Mouse (Mus musculus) hindbrain, embryonic 14.5 days (tissue): Measurements from ENCODE around the gene Rgl1. TPM values are rescaled to one million over a fixed set of nuclear protein-coding genes. Genes with fewer than 3 reads are reported as not detected.

Source experiments
- ATAC-seq: fragments of 200-750 bp; cut with Nextera tagmentation; 2 replicates; pipeline ENCODE4 v1.8.0; 2017; ENCODE audit warnings: moderate number of reproducible peaks, mild to moderate bottlenecking, moderate TSS enrichment, moderate library complexity; ENCODE audit not compliant: low FRiP score
- DNase-seq: peaks from one replicate; pipeline ENCODE4 v3.0.0-alpha.2; 2015; ENCODE audit warnings: low spot score
- H3K27ac ChIP-seq: fragments of 300-500 bp; sonication (generic); 2 replicates; pipeline ENCODE4 v1.5.1; 2014; ENCODE audit warnings: mild to moderate bottlenecking, moderate library complexity
- H3K27me3 ChIP-seq: fragments of 300-500 bp; sonication (generic); 2 replicates; pipeline ENCODE4 v1.6.1; 2014; ENCODE audit warnings: mild to moderate bottlenecking, low read length, mixed read lengths; ENCODE audit not compliant: control insufficient read depth, insufficient read depth
- H3K36me3 ChIP-seq: fragments of 300-500 bp; sonication (generic); replicated peaks from 2 replicates; pipeline ENCODE4 v1.6.1; 2014; ENCODE audit not compliant: control insufficient read depth, insufficient read depth
- H3K4me1 ChIP-seq: fragments of 300-500 bp; sonication (generic); replicated peaks from 2 replicates; pipeline ENCODE4 v1.6.1; 2014; ENCODE audit warnings: antibody characterized with exemption, low read length, mixed read lengths; ENCODE audit not compliant: control insufficient read depth, insufficient read depth
- H3K4me2 ChIP-seq: fragments of 300-500 bp; sonication (generic); replicated peaks from 2 replicates; pipeline ENCODE4 v1.6.1; 2014; ENCODE audit warnings: mild to moderate bottlenecking, moderate library complexity
- H3K4me3 ChIP-seq: fragments of 300-500 bp; sonication (generic); replicated peaks from 2 replicates; pipeline ENCODE4 v1.5.1; 2014; ENCODE audit warnings: mild to moderate bottlenecking, low read length
- H3K9ac ChIP-seq: fragments of 300-500 bp; sonication (generic); 2 replicates; pipeline ENCODE4 v1.6.1; 2014
- H3K9me3 ChIP-seq: fragments of 300-500 bp; sonication (generic); 2 replicates; pipeline ENCODE4 v1.6.1; 2016; ENCODE audit warnings: low read length; ENCODE audit not compliant: control insufficient read depth
- WGBS: fragments of 180-500 bp; shearing (Covaris S2); extraction: QIAGEN DNeasy Blood & Tissue Kit; methylation state at CpG from one replicate; pipeline ENCODE4 v1.1.7; 2014; 5-methylcytosine and 5-hydroxymethylcytosine counted together
- polyA plus RNA-seq: library from polyadenylated mRNA; unstranded; fragments of >200 nt; fragmentation: Nextera tagmentation; extraction: Ambion mirVana; gene quantifications from 2 replicates; pipeline ENCODE4 v1.2.1, GENCODE M21; 2014

Rgl1 gene
- polyA plus RNA-seq, 1 experiment from 2014 or later = 20.9 TPM

DNA sequence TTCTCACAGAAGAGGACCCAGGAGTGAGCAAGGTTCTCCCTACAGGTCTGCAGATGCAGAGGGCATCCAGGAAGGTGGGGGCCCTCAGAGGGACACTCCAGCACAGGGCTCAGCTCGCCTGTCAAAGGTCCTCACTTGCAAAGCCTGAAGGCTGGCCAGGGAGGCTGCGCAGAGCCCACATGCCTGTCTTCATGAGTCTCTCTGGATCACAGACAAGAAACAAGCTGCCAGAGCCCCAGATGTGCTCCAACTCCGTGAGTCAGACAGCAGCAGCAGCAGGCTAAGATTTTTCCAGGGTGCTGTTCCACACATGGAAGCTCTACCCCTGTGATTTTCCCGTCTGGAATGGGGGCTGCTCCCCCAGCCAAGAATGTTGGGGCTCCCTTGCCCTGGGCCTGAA lies 251.9 kb downstream of the Rgl1 start:
- 54% methylated on average over 4 of the region's 4 CpGs for WGBS
- Histone ChIP-seq H3K9me3 (no peaks in the 10 kb centered on the region), H3K4me2 (no peak overlapping the region), H3K4me1 (no peaks in the 10 kb centered on the region), H3K27ac (no peak overlapping the region), H3K27me3 (no peaks in the 10 kb centered on the region), H3K4me3 (no peak overlapping the region), H3K36me3 (peaks cover 10% of the 10 kb centered on the region; the same call in 1 of the 2 replicates), H3K9ac (0 out of 2 replicates have a peak overlapping the region, but pooled peaks have one; percentile 16)
- no peak for DNase-seq
- ATAC-seq = no peak

DNA sequence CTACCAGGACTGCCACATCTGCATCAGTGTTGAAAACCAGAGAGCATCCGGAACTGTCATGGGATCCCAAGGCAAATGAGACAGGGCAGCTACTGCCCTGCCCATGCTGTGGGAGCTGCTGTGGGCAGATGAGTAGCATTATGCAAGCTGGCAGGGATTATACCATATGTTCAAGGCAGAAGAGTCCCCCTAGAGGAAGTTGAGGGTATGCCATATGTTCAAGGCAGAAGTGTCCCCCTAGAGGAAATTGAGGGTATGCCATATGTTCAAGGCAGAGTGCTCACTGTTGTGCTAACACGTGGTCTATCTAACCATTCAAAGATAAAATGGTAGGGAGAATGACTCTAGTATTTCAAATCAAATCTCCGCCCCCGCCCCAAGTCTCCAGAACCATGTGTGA lies 254.9 kb downstream of the Rgl1 start:
- no peak overlapping the region for H3K4me2 ChIP-seq
- H3K36me3 ChIP-seq = no peaks in the 10 kb centered on the region
- no peaks in the 10 kb centered on the region for H3K9me3 ChIP-seq
- DNase-seq (peak; percentile 52), ATAC-seq (no peak)
- no peak overlapping the region for H3K9ac ChIP-seq
- no peak overlapping the region for H3K4me3 ChIP-seq
- H3K27ac ChIP-seq = no peak overlapping the region
- 71% methylated on average over 4 of the region's 4 CpGs for WGBS
- H3K27me3 ChIP-seq = no peaks in the 10 kb centered on the region
- no peaks in the 10 kb centered on the region for H3K4me1 ChIP-seq

- Histone ChIP-seq H3K4me3 (no peak overlapping the region), H3K27ac (no peak overlapping the region), H3K4me1 (no peaks in the 10 kb centered on the region), H3K9me3 (no peaks in the 10 kb centered on the region), H3K4me2 (no peak overlapping the region), H3K9ac (no peak overlapping the region), H3K36me3 (no peaks in the 10 kb centered on the region), H3K27me3 (no peaks in the 10 kb centered on the region)
- DNase-seq (no peak), ATAC-seq (no peak)
- 92% methylated on average over 11 of the region's 11 CpGs for WGBS
Observed at GRCm38 (mm10) chr1:152508481-152509220, 257.5 kb downstream of the Rgl1 start.

DNA sequence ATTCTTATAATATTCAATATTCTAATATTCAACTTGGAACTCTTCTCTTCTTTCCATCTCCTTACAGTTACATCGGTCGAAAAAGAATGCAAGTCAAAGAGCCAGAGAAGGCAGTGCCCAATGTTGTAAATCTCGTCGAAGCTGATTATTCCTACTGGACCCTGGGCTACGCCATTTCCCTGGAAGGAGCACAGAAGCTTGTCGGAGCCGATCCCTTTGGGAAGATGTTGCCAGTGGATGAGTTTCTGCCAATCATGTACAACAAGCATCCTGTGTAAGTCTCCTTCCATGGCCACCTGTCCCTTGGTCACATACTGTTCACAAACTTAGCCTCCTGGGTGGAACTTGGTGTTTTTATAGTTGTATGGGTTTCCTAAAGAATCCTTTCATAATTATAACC lies 259.4 kb downstream of the Rgl1 start:
- WGBS = 96% methylated on average over 7 of the region's 7 CpGs
- no peaks in the 10 kb centered on the region for H3K27me3 ChIP-seq
- H3K27ac ChIP-seq = no peak overlapping the region
- H3K4me3 ChIP-seq = no peak overlapping the region
- H3K9me3 ChIP-seq = no peaks in the 10 kb centered on the region
- H3K4me1 ChIP-seq = no peaks in the 10 kb centered on the region
- no peak for DNase-seq
- H3K9ac ChIP-seq = no peak overlapping the region
- H3K4me2 ChIP-seq = no peak overlapping the region
- no peaks in the 10 kb centered on the region for H3K36me3 ChIP-seq
- ATAC-seq = no peak

GRCm38 (mm10) chr1:152506175-152506574 lies 260.0 kb downstream of the Rgl1 start:
- DNase-seq (no peak), ATAC-seq (no peak)
- Histone ChIP-seq H3K4me1 (no peaks in the 10 kb centered on the region), H3K4me3 (no peak overlapping the region), H3K9ac (no peak overlapping the region), H3K27ac (no peak overlapping the region), H3K9me3 (no peaks in the 10 kb centered on the region), H3K36me3 (no peaks in the 10 kb centered on the region), H3K4me2 (no peak overlapping the region), H3K27me3 (no peaks in the 10 kb centered on the region)
- 95% methylated on average over 5 of the region's 5 CpGs for WGBS

DNA sequence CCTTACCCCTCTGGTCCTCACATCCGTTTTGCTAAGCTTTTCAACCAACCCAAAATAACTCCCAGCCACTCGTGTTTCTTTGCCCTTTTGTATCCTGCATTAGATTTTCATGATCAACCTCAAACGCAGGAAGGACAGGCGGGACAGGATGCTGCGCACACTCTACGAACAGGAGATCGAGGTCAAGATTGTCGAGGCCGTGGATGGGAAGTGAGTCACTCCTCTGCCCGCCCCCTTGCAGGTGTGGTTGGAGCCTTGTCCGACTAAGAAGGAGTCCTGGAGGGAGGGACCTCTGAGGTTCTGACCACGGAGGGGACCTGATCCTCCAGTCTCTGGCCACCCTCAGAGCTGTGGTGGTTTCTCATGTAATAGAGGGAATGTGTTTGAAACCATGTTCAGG lies 266.3 kb downstream of the Rgl1 start:
- no peaks in the 10 kb centered on the region for H3K36me3 ChIP-seq
- H3K27ac ChIP-seq = no peak overlapping the region
- 84% methylated on average over 12 of the region's 12 CpGs for WGBS
- H3K4me2 ChIP-seq = no peak overlapping the region
- DNase-seq (no peak), ATAC-seq (no peak)
- no peak overlapping the region for H3K9ac ChIP-seq
- H3K4me3 ChIP-seq = no peak overlapping the region
- no peaks in the 10 kb centered on the region for H3K27me3 ChIP-seq
- no peaks in the 10 kb centered on the region for H3K4me1 ChIP-seq
- no peaks in the 10 kb centered on the region for H3K9me3 ChIP-seq

- Histone ChIP-seq H3K4me3 (no peak overlapping the region), H3K4me1 (no peaks in the 10 kb centered on the region), H3K9ac (no peak overlapping the region), H3K9me3 (no peaks in the 10 kb centered on the region), H3K27me3 (no peaks in the 10 kb centered on the region), H3K27ac (no peak overlapping the region), H3K36me3 (no peaks in the 10 kb centered on the region), H3K4me2 (no peak overlapping the region)
- DNase-seq (no peak), ATAC-seq (no peak)
- whole genome bisulfite sequencing = 60% methylated on average over 11 of the region's 11 CpGs
Observed at GRCm38 (mm10) chr1:152497581-152497980, 268.6 kb downstream of the Rgl1 start.

DNA sequence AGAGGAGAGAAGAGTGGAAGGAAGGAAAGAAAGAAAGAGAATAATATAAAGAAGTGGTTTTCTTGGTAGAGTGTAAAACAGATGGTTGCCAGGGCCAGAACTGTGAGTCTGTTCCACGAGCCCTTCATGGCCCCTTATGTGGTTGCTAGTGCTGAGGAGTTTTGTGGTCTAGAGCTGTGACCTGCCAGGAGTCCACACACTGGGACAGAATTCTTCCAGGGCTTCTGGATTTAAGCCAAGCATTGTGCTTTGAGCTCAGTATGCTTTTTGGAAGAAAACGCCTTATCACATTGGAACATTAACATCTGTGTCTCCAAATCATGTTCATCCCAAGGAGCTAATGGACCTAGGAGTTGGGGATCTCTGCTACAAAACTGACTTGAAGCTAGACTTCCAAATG lies 269.3 kb downstream of the Rgl1 start:
- Histone ChIP-seq H3K4me1 (no peaks in the 10 kb centered on the region), H3K4me2 (no peak overlapping the region), H3K27ac (no peak overlapping the region), H3K9me3 (no peaks in the 10 kb centered on the region), H3K9ac (no peak overlapping the region), H3K4me3 (no peak overlapping the region), H3K36me3 (no peaks in the 10 kb centered on the region), H3K27me3 (no peaks in the 10 kb centered on the region)
- DNase-seq = no peak
- ATAC-seq = no peak
- 54% methylated on average over 2 of the region's 2 CpGs for WGBS

DNA sequence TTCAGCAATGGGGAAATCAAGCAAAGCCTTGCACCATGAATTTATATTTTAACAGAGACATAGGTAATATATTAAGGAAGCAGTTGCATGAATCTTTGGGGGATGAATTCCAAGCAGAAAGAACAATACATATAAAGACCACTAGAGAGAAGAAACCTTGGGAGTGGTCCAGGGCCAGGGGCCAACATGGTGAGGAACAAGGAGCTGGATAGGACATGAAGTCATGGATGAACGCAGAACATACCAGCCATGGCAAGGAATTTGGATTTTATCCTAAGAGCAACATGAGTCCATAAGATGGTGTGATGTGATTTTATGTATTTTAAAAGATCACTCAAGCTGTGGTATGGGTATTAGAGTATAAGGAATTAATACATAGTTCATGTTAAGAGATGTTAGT lies 273.9 kb downstream of the Rgl1 start:
- ATAC-seq (no peak), DNase-seq (no peak)
- no peaks in the 10 kb centered on the region for H3K27me3 ChIP-seq
- no peaks in the 10 kb centered on the region for H3K36me3 ChIP-seq
- H3K27ac ChIP-seq = no peak overlapping the region
- no peaks in the 10 kb centered on the region for H3K9me3 ChIP-seq
- H3K4me2 ChIP-seq = no peak overlapping the region
- no peak overlapping the region for H3K9ac ChIP-seq
- 94% methylated on average over 1 of the region's 1 CpGs for WGBS
- H3K4me1 ChIP-seq = no peaks in the 10 kb centered on the region
- H3K4me3 ChIP-seq = no peak overlapping the region

GRCm38 (mm10) chr1:152490842-152491241 lies 275.3 kb downstream of the Rgl1 start:
- no peaks in the 10 kb centered on the region for H3K4me1 ChIP-seq
- H3K4me2 ChIP-seq = no peak overlapping the region
- no peaks in the 10 kb centered on the region for H3K9me3 ChIP-seq
- no peak overlapping the region for H3K9ac ChIP-seq
- no peak overlapping the region for H3K4me3 ChIP-seq
- H3K27me3 ChIP-seq = no peaks in the 10 kb centered on the region
- no peak for DNase-seq
- ATAC-seq = no peak
- WGBS = 95% methylated on average over 1 of the region's 1 CpGs
- H3K36me3 ChIP-seq = no peaks in the 10 kb centered on the region
- no peak overlapping the region for H3K27ac ChIP-seq
